Mouse (Mus musculus): ENCODE data around the gene Gng5.

Gene Gng5

DNA sequence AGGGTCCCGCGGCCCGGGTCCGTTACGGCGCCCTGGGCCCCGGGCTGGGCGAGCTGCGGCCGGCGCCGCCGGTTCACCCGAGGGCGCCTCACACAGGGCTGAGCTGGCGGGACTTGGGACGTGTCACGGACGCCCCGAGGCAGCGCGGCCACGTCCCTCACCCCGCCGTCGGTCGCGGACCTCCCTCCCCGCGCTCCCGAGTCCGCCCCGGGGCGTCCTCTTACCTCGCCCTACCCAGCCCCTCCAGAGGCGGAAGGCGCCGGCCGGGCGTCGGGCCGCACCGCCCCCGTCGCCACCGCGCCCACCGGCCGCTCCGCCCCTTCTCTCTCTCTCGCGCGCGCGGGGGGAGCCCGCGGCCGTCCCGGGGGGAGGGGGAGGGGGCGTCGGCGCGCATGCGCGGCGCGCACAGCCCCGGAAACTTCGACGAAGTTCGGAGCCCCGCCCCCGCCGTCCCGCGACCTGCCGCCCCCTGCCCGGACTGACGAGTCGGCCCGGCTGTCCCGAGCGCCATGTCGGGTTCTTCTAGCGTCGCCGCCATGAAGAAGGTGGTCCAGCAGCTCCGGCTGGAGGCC is at the start of gene Gng5, which contains the start of gene Spata1:
Gene Gng5 (plus strand): TSS at position 377 of the 572 bp plus-strand sequence.
Gene Spata1 (minus strand): TSS at position 323 of the 572 bp plus-strand sequence.
- peak; percentile 97 for DNase-seq (ENCODE audit: low spot score)

- peak; percentile 98 for DNase-seq (ENCODE audit: low spot score)
Observed at GRCm38 (mm10) chr3:146450371-146450841, 49.2 kb upstream of the Gng5 start.

DNA sequence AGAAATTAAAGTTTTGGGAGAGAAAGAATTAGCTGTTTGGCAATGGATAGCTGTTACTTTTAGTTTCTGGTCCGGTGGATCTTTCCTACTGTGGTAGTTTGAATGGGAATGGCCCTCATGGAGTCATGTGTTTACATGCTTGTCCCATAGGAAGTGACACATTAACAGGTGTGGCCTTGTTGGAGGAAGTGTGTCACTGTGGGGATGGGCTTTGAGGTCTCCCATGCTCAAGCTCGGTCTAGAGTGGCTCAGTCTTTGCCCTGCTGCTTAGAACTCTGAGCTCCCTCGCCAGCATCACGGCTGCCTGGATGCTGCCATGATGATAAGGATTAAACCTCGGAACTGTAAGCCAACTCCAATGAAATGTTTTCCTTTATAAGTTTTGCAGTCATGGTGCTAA is 48.2 kb upstream of the Gng5 start:
- no peak for DNase-seq (ENCODE audit: low spot score)

DNA sequence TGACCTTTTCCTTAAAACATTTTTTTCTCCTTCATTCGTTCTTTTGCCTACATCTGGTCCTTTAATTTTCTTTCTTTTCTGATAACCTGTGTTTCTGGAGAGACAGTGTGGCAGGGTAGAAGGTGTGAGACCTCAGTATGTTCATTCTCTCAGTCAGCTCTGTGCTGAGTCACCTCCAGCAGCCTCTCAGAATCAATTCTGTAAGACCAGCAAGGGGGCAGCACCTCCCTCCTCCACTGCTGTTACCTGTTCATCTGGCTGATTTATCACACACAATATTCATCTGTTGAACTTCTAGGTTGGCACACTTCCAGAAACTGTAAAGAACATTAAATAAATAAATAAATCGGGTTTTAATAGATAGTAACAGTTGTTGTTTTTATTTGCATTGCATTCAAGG is 36.7 kb upstream of the Gng5 start:
- no peak for DNase-seq (ENCODE audit: low spot score)

DNA sequence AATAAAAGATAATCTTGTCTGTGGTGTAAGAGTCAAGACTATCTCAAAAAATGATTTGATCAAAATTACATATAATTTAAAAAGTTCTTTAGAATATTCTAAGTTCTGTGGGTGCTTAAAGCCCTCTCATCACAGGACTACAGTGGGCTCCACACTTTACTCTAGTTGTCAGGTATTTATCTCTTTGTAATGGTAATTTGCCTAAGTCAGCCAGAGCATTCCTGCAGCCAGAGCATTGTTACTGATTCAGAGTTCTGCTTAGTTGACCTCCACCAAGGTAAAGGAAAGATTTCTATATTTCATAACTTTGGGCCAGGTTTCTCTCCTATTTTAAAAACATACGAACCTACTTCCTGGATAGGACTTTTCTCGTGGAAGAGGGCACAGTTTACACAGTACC is 30.4 kb upstream of the Gng5 start:
- DNase-seq (ENCODE audit: low spot score), result no peak

GRCm38 (mm10) chr3:146472657-146473056 is 26.9 kb upstream of the Gng5 start:
- no peak for DNase-seq (ENCODE audit: low spot score)

- no peak for DNase-seq (ENCODE audit: low spot score)
Observed at GRCm38 (mm10) chr3:146473741-146474140, 25.9 kb upstream of the Gng5 start.

GRCm38 (mm10) chr3:146474428-146474827 is 25.2 kb upstream of the Gng5 start:
- DNase-seq (ENCODE audit: low spot score), result no peak

GRCm38 (mm10) chr3:146482044-146482443 is 17.6 kb upstream of the Gng5 start:
- no peak for DNase-seq (ENCODE audit: low spot score)

DNA sequence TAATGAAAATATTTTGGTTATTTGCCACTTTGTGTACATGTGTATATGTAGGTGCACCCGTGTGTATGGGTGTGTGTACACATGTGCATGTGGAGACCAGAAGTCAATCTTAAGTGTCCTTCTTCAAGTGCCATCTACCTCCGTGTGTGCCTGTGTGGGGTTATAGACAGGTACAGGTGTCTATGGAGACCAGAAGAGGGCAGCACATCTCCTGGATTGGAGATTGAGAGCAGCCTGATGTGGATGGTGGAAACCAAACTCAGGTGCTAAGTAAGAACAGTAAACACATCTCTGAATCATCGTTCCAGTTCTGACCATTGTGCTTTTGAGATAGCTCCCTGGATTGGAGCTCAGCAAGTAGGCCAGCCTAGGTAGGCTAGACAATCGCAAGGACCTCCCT is 13.1 kb upstream of the Gng5 start:
- no peak for DNase-seq (ENCODE audit: low spot score)

GRCm38 (mm10) chr3:146494941-146495340 is 4.7 kb upstream of the Gng5 start:
- DNase-seq (ENCODE audit: low spot score), result no peak

DNA sequence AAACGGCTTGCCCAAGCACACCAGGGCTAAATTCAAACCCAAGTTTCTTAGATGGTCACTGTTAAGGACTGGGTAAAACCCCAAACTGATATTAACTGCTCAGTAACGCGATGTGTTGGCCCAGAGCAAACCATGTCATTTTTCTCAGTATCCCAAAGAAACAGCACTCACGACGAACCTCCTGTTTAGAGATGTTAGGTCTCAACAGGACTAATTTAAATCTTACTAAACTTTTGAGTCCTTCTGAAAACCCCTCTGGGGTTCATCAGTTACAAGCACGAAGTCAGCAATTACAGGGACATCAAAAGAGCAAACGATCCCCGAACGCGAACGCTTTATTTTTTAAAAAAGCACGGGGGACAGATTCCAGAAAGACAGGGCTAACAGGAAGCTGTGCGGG is 618 bp upstream of the Gng5 start:
- no peak for DNase-seq (ENCODE audit: low spot score)

DNA sequence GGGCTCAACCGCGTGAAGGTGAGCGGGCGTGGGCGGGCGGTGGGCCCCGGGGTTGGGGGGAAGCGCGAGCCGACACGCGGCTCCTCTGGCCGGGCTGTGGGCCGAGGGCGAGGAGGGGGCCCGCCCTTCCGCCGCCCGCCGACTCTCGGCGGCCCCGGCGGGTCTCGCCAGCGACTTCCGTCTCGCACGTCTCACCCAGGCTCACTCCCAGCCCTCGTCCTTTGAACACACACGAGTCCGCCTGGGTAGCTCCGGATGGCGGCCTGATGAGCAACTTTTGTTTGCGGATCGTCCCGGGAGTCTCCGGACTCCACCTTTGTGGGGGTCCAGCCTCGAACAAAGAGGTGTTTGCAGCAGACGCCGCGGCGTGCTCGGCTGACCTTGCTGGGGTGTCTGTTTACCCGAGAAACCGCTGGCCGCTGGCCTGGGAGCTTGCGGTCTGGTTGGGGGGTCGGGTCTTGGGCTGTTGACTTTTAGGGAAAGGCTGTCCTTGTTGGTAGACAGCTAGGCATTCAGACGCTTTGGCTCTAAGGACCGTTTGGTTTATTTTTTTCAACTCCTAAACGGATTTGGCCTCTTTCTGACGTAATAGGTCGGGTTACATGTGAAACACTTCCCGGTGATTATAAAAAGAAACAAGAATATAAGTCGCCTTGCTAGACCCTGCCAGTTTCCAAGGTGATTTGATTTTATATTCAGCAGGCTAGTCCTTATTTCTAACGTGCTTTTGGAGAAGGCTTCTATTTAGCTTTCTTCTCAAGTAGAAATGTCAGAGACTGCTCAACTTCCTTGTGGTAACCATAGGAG is 599 bp downstream of the Gng5 start:
- DNase-seq (ENCODE audit: low spot score), result peak; percentile 73

- DNase-seq (ENCODE audit: low spot score), result no peak
Observed at GRCm38 (mm10) chr3:146500810-146501201, 1.2 kb downstream of the Gng5 start.

- DNase-seq (ENCODE audit: low spot score), result no peak
Observed at GRCm38 (mm10) chr3:146501601-146502123, 2.1 kb downstream of the Gng5 start.

- no peak for DNase-seq (ENCODE audit: low spot score)
Observed at GRCm38 (mm10) chr3:146506711-146507110, 7.1 kb downstream of the Gng5 start.

GRCm38 (mm10) chr3:146520226-146520797 is 20.7 kb downstream of the Gng5 start:
- no peak for DNase-seq (ENCODE audit: low spot score)

DNA sequence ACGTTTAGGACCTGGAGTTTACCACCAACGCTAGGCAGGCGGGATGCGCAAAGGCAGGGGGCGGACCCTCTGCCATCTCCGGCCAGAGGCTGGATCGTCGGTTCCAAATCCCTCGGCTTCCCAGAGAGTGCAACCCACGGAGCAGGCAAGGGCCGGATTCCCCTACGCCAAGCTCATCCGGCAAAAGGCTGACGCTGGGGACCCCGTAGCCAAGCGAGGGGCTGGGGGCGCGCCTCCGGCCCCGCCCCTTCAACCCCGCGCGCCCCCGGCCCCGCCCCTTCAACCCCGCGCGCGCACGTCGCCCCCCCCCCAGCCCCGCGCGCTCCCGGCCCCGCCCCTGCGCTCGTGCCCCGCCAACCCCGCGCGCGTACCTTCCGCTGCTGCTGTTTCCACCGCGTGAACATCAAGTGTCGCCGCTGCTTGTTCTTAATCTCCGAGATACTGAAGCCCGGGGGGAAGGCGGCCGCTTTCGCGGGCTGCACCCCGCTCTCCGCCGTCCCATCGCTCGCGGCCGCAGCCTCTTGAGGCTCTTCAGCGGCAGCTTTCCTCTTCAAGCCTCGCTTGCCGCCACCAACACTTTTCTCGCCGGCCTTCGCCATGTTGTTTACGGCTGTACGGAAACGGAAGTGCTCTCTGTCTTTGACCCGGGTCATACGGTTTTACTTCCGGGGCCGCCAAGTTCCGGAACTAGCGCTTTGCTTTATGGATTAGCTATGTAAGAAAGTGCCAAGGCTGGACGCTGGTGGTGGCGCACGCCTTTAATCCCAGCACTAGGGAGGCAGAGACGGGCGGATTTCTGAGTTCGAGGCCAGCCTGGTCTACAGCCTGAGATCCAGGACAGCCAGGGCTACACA is 21.4 kb downstream of the Gng5 start, which contains the start of gene Rpf1:
Gene Rpf1 (minus strand): TSS at position 632 of the 854 bp plus-strand sequence.
- DNase-seq (ENCODE audit: low spot score), result peak; percentile 85

GRCm38 (mm10) chr3:146521652-146522020 is 22.0 kb downstream of the Gng5 start:
- DNase-seq (ENCODE audit: low spot score), result no peak

DNA sequence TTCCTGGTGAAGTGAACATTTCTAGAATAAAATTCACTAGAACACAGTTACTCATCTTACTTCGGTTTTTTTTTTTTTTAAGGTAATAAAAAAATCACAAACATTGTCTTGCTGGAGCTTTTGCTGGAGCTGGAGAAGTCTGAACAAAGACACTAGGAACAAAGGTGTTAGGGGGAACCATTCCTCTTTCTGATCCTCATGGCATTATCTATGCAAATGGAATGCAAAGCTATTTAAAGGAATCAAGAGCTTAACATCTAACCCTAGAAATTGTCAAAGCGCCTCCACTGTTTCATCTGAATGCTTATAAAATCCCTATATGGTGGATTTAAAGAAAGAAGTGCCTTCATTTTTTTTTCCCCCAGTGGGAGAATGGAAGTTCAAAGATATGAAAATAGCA is 28.7 kb downstream of the Gng5 start:
- DNase-seq (ENCODE audit: low spot score), result no peak

DNA sequence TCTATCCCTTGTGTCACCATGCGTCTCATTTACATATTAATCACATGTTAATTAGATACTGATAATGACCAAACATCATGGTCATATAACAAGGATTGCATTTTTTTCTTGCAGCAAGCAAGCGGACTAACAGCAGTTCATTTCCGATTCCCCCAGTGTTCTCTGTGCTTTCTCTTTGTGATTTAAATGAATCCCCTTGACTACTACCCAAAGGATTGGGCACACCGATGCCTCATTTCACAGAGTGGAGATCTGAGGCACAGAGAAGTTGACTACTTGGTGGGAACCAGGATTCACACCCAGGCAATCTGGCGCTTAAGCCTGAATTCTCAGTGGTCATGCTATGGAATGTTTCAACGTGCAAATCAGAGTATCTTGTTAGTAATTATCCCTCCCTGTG is 35.4 kb downstream of the Gng5 start:
- DNase-seq (ENCODE audit: low spot score), result no peak
